Mouse (Mus musculus): ENCODE measurements around the gene Gm960.

- TF ChIP-seq CTCF (IDR thresholded peaks at IDR 0.05; ENCODE audit: low read depth) (peak; percentile 50), EP300 (IDR thresholded peaks at IDR 0.05; ENCODE audit: low read depth) (no peak)
Observed at GRCm38 (mm10) chr19:4618183-4618582, 80.3 kb downstream of the Gm960 start.

Data from liver, embryonic 14.5 days (tissue).